Mouse (Mus musculus) cerebellum, adult 2 months (tissue): ENCODE results near the gene Snrpd2. TPM values are rescaled to one million over a fixed set of nuclear protein-coding genes. Genes with fewer than 3 reads are reported as not detected.
A peak's percentile ranks its signal among the peaks of the same experiment; 100 is the strongest.
"Not testable (repeated sequence)": the region's sequence is repeated elsewhere in the genome, so short reads cannot be mapped to it uniquely, and the experiment has no call there.

Source experiments
- DNase-seq, 2 experiments: peaks; one replicate each; pipeline ENCODE4 v3.0.0; 2021
- H3K27ac ChIP-seq: fragments of 200-500 bp; 2 replicates; pipeline ENCODE4 v1.5.1; 2012; ENCODE audit warnings: low read length, control low read depth, inconsistent platforms; ENCODE audit not compliant: insufficient read depth
- H3K27me3 ChIP-seq: fragments of 200-500 bp; 2 replicates; pipeline ENCODE4 v1.6.1; 2012; ENCODE audit warnings: inconsistent platforms, mild to moderate bottlenecking, low read length, moderate library complexity; ENCODE audit not compliant: control insufficient read depth, insufficient read depth
- H3K4me1 ChIP-seq: fragments of 200-500 bp; 2 replicates; pipeline ENCODE4 v1.6.1; 2011; ENCODE audit warnings: low read length; ENCODE audit not compliant: control insufficient read depth, insufficient read depth
- H3K4me3 ChIP-seq: fragments of 200-500 bp; replicated peaks from 2 replicates; pipeline ENCODE3; 2011; ENCODE audit warnings: mild to moderate bottlenecking, low read depth, low read length, control low read depth; ENCODE audit not compliant: insufficient read depth
- CTCF ChIP-seq: fragments of 200-500 bp; IDR thresholded peaks from 2 replicates; pipeline ENCODE4 v1.5.1; 2011; ENCODE audit warnings: low read depth, mild to moderate bottlenecking, control low read depth, low read length, moderate library complexity, borderline replicate concordance; ENCODE audit not compliant: insufficient read depth
- POLR2A ChIP-seq: fragments of 200-500 bp; IDR thresholded peaks from 2 replicates; pipeline ENCODE4 v1.6.1; 2011; ENCODE audit warnings: low read length, control low read depth, borderline replicate concordance; ENCODE audit not compliant: insufficient read depth
- WGBS: fragments of 180-500 bp; shearing (Covaris S2); methylation state at CpG from one replicate; pipeline ENCODE4 v1.1.7; 2018; 5-methylcytosine and 5-hydroxymethylcytosine counted together
- polyA plus RNA-seq: library from polyadenylated mRNA; depleted of rRNA; stranded (reverse); fragments of >200 nt; gene quantifications from 2 replicates; pipeline ENCODE4 v1.2.3, GENCODE M21; 2012

Gene Snrpd2
- polyA plus RNA-seq, 1 experiment, result 88.8 TPM

DNA sequence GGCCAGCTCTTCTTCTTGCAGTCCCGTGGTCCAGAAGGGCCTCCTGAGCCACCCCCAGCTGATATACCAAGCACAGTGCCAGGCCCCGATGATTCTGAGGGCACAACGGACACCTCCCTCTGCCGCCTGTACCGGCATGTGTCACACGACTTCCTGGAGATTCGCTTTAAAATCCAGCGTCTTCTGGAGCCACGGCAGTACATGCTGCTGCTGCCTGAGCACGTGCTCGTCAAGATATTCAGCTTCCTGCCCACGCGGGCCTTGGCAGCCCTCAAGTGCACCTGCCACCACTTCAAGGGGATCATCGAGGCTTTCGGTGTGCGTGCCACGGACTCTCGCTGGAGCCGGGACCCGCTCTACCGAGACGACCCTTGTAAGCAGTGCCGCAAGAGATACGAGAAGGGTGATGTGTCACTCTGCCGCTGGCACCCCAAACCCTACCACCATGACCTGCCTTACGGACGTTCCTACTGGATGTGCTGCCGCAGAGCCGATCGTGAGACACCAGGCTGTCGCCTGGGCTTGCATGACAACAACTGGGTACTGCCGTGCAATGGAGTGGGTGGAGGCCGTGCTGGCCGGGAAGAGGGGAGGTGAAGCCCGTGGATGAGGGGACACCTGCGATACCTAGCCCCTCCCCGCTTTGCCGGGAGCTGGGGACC, 12.7 kb upstream of the Snrpd2 start:
- DNase-seq, result no peak
- 65% methylated on average over 38 of the region's 38 CpGs for WGBS
- H3K27ac ChIP-seq, result no peak overlapping the region
- H3K27me3 ChIP-seq, result no peaks in the 10 kb centered on the region
- TF ChIP-seq CTCF, result no peak
- TF ChIP-seq POLR2A, result no peak
- peaks cover 8% of the 10 kb centered on the region for H3K4me1 ChIP-seq
- H3K4me3 ChIP-seq, result no peak overlapping the region

DNA sequence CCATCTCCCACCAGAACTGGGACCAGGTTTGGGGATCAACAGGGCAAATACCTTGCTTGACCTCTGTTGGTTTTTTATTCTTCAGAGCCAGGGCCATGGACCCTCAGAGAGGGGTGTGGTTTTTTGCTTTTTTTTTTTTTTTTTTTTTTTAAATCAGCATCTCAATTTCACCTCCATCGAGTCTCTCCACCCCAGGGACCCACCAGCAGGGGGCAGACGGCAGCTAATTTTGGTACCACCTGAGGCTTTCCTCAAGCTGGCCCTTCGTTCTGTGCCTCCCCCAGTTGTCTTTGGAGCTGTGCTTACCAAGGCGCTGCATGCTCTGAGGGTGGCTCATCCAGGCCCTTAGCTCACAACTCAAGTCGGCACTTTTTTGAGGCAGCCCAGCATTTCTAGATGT, 12.1 kb upstream of the Snrpd2 start:
- no peak overlapping the region for H3K4me3 ChIP-seq
- peaks cover 8% of the 10 kb centered on the region for H3K4me1 ChIP-seq
- DNase-seq, result peak in 1 of 2 experiments; percentile 48
- TF ChIP-seq POLR2A (no peak), CTCF (peak; percentile 36; the same call in 1 of the 2 replicates)
- WGBS, result 37% methylated on average over 5 of the region's 5 CpGs
- H3K27me3 ChIP-seq, result no peaks in the 10 kb centered on the region
- no peak overlapping the region for H3K27ac ChIP-seq

DNA sequence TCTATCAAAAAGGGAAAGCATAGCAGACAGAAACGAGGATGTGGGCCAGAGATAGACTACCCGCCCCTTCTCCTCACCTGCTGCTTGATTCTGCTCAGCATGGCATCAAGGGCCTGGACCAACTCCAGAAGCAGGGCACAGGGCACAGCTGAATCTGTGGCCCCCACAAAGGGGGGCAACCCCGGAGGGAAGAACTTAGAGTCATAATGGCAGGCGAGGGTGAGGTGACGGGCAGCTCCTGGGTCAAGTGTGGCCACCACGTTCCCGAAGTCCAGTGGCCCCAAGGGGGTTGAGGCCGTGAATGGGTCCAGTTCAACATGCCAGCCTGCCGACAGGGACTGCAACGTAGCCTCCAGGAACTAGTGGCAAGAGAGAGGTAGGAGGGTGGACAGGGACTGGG, 2.7 kb upstream of the Snrpd2 start:
- Histone ChIP-seq H3K27me3 (no peaks in the 10 kb centered on the region), H3K4me3 (no peak overlapping the region), H3K27ac (no peak overlapping the region), H3K4me1 (peaks cover 9% of the 10 kb centered on the region)
- no peak for DNase-seq
- TF ChIP-seq POLR2A, result no peak
- TF ChIP-seq CTCF, result no peak
- WGBS, result 59% methylated on average over 10 of the region's 10 CpGs

DNA sequence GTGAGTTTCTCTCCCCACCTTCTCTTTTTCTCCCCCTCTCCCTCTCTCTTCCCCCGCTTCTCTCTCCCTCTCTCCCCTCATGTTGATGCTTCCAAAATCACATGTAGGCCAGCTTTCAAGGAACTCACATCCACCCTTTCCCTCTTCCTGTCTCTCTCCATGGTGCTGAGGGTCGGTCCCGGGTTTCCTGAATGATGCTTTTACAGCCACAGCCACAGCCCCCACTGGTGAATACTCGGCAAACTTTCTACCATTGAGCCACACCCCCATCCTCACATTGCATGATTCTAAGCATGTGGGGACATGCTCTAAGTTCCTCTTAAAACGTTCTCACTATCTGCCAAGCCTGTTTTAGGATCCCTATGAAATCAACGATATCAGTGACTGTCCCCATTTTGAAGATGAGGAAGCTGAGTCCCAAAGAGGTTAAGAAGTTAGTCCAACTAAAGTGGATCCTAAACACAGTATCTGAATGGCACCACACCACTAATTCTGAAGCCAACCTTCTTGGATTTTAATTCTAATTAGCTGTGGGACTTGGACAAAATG, 2.0 kb upstream of the Snrpd2 start:
- Histone ChIP-seq H3K27me3 (no peaks in the 10 kb centered on the region), H3K4me1 (peaks cover 9% of the 10 kb centered on the region), H3K27ac (no peak overlapping the region), H3K4me3 (no peak overlapping the region)
- 56% methylated on average over 6 of the region's 6 CpGs for WGBS
- DNase-seq, result no peak
- no peak for TF ChIP-seq POLR2A
- TF ChIP-seq CTCF, result no peak

DNA sequence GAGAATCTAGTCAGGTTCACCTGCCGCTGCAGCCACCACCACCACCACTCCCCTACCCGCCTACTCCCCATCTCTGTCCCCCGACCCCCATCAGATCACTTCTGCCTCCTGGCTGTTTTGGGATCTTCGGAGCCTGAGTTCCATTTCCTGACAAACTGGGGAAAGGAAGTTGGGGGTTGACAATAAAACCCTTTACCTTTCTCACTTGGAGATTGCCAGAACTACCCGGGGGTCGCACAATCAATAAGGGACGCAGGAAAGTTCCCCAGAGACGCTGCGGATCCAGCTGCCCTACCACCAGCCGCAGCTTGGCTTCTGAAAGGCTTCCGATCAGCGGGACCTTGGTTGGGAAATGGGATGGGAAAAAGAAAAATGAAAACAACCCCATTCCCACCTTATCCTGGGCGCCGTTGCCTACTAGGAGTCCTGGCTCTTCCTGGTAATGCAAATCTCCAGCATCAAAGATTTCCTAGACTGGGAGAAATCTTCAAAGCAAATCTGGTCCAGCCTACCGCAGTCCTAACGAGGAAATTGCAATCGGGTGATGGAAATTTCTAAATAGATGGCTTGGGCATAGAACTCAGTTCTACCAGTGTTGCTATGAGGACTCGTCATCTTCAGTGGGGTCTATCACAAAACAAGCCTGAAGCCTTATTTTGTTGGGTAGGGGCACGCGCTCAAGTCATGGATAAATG, 1.2 kb upstream of the Snrpd2 start:
- Histone ChIP-seq H3K27ac (peak overlapping the region; percentile 48), H3K4me1 (peaks cover 9% of the 10 kb centered on the region), H3K4me3 (peak overlapping the region; percentile 90), H3K27me3 (no peaks in the 10 kb centered on the region)
- no peak for TF ChIP-seq CTCF
- TF ChIP-seq POLR2A, result no peak
- 8% methylated on average over 20 of the region's 20 CpGs for WGBS
- DNase-seq, result no peak

DNA sequence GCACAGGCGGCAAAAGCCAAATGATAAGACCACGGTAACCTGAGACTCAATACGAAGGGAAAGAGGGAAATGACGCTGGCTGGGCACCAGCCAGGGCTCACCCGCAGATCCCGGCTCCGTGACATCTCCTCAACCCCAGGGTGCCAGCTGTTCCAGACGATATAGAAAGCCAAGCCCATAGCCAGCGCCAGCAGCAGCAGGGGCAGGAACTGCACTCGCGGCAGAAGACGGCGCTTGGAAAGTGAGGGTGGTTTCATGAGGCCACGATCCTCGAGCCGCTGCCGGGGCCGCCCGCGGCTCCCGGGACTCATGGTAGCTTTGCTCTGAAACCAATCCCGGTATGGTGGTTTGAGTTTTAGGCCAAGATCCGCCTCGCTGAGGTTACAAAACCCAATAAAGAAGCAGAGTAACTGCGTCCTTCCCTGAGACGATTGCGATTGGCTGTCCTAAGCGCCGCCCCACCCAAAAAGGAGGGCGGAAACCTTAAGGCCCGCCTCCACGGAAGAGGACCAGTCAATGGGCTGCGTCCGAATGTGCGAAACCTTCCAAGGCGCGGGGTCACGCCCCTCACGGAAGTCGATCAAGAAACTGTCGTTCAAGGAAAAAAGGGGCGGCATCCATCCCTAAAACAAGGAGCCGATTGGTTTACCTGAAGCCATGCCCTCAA, 514 bp upstream of the Snrpd2 start, which contains the start of gene Qpctl:
Gene Qpctl, minus strand, starts transcription at position 417 of the 667 bp plus-strand sequence.
- Histone ChIP-seq H3K4me1 (peaks cover 9% of the 10 kb centered on the region), H3K27ac (peak within 1 kb of the TSS; percentile 48), H3K27me3 (no peaks in the 10 kb centered on the region), H3K4me3 (peak within 1 kb of the TSS; percentile 90)
- WGBS, result under 1% methylated on average over 43 of the region's 43 CpGs
- no peak for TF ChIP-seq CTCF
- TF ChIP-seq POLR2A, result peak; percentile 53; the same call in 1 of the 2 replicates
- DNase-seq, result peak; percentile 97 to 99

DNA sequence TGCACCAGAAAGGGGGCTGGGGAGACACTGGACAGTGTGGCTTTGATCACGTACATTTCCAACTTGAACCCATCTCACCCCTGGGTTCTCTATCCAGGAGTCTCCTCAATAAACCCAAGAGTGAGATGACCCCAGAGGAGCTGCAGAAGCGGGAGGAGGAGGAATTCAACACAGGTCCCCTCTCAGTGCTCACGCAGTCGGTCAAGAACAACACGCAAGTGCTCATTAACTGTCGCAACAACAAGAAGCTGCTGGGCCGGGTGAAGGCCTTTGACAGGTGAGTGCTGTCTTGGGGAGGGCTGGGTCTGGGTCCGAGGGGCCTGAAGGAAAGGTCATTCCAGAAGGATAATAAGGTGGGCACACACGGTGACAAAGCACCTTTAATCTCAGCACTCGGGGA, 1.6 kb downstream of the Snrpd2 start:
- H3K4me1 ChIP-seq, H3K27me3 ChIP-seq, DNase-seq, H3K27ac ChIP-seq, H3K4me3 ChIP-seq: not testable (repeated sequence)
- 82% methylated on average over 10 of the region's 10 CpGs for WGBS
